Mouse (Mus musculus): ENCODE results near the gene Slc40a1. TPM values are rescaled to one million over a fixed set of nuclear protein-coding genes. Genes with fewer than 3 reads are reported as not detected.

Gene Slc40a1
- total RNA-seq, 2 experiments from 2014 or later: 19.8 to 31.5 TPM

GRCm38 (mm10) chr1:45886800-45887199, 39.5 kb downstream of the Slc40a1 start:
- DNase-seq (ENCODE audit: low spot score): no peak

DNA sequence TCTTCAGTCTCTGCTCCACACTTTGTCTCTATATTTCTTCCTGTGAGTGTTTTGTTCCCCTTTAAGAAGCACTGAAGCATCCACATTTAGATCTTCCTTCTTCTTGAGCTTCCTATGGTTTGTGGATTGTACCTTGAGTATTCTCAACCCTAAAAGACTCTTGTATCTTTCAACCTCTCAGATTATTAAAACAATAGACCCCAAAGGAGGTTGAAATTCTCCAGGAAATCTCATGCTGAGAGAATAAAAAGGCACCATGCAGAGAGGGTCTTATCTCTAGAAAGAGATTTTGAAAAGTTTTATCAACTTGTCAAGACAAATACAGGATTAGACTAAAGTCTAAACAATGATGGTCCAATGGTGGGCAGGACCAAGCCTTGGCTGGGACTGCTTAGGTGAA, 42.9 kb downstream of the Slc40a1 start:
- no peak for DNase-seq (ENCODE audit: low spot score)

DNA sequence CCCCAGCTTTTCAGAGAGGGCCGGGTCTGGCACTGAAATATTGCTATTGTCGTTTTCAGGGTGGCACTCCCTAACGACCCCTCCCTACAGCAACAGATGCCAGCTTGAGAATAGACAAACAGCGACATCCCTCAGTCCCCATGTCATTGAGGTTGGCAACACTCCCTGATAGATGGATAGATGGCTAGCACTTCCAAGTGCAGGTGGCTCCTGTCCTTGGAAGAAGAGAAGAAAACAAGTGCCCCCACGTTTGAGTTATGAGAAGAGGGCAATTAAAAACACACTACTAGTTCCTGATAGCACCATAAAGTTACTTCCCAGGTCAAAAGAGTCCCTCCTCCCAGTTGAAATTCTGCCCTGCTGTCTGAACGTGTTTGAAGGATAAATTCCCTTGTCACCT, 44.2 kb downstream of the Slc40a1 start:
- DNase-seq (ENCODE audit: low spot score): no peak

DNA sequence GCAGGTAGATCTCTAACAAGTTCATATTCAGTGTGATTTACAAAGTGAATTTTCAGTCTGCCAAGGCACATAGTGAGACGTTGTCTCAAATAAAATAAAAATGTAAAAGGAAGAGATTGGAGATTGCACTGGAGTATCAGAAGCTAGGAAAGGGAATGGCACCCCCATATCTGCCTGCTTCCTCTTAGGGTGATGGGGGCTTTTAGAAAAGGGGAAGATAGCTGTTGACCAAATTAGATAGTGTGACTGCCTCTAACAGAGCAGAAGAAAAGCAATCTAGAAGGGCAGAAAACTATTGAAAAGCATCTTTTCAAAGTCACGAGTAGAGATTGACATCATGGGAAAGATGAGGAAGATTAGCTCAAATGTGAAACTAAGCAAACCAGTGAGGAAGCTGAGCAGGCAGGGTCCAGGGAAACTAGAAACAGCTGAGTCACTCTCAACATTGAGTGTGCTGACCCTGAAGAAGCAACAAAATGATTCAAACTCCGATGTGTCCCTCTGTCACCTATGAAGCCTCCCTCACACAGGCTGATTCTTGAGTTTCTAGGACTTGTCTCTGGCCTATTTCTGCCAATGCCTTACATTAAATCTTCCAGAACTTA, 45.0 kb downstream of the Slc40a1 start:
- no peak for DNase-seq (ENCODE audit: low spot score)

- no peak for DNase-seq (ENCODE audit: low spot score)
Observed at GRCm38 (mm10) chr1:45877463-45877862, 48.9 kb downstream of the Slc40a1 start.

DNA sequence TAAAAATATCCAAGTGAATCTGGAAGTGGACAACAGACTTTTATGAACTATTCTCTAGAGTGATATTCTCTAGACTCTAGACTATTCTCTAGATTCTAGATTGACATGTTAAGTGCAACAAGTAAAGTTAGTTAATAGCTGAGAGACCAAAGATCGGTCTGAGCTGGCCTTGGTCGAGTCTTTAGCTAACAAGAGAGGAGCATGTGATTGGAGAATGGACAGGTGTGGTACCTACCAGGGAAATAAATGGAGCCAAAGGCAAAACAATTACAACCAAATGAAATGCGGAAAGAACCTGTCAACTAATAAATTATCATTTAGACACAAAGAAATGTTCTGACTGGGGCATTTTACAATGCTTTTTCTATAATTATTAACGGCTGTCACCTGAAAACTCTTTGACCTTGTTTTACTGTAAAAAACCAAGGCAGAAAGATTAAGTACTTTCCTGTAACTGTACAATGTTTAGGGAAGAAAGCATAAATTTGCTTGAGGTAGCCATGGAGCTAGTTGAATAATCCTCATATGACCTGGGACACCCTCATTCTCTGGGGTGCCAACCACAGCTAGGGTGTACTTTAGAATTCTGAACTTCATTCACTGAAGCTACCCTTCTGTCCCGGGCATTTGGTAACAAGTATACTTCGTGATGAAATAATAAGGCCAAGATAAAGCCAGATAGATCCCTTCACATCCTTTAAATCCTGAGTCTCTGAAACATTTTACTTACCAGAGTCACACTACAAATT, 49.7 kb downstream of the Slc40a1 start:
- no peak for DNase-seq (ENCODE audit: low spot score)

- no peak for DNase-seq (ENCODE audit: low spot score)
Observed at GRCm38 (mm10) chr1:45875640-45876039, 50.7 kb downstream of the Slc40a1 start.

DNA sequence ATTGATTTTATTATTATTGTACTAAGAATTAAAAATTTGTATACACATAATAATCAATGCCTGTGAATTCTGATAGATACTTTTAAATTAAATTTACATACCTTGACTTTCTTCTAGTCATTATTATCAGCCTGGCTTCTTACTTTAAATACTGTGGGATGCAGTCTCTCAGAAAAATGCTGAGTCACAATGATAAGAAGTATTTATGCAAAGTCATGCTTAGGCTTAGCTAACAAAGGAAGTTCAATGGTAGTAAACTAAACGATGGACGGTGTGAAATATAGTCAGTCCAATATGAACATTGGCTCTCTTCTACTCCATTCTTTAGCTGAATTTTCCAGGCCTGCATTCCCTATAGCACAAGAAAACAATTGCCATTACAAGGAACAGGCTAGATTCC, 53.1 kb downstream of the Slc40a1 start:
- DNase-seq (ENCODE audit: low spot score): no peak

GRCm38 (mm10) chr1:45868479-45869137, 57.7 kb downstream of the Slc40a1 start:
- DNase-seq (ENCODE audit: low spot score): no peak

DNA sequence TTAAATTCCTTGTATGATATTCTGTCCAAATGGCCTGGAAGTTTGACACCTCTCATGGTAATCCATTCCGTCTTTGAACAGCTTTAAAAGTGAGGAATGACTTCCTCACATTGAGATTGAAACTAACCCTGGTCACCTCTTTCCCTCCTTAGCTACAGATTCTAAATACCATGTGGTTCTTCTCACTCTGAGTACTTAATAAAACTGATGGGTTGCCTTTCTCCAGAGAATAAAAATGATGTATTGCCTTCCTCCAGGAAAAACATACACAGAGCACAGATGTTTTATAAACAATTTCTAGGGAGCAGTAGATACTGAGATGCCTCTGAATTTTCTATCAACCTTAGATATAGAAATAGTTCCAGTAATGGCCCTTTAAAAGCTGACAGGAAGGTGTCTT, 58.3 kb downstream of the Slc40a1 start:
- DNase-seq (ENCODE audit: low spot score): no peak

GRCm38 (mm10) chr1:45866288-45867018, 59.9 kb downstream of the Slc40a1 start:
- no peak for DNase-seq (ENCODE audit: low spot score)

GRCm38 (mm10) chr1:45865727-45866126, 60.6 kb downstream of the Slc40a1 start:
- DNase-seq (ENCODE audit: low spot score): no peak

- DNase-seq (ENCODE audit: low spot score): no peak
Observed at GRCm38 (mm10) chr1:45865316-45865715, 61.0 kb downstream of the Slc40a1 start.

DNA sequence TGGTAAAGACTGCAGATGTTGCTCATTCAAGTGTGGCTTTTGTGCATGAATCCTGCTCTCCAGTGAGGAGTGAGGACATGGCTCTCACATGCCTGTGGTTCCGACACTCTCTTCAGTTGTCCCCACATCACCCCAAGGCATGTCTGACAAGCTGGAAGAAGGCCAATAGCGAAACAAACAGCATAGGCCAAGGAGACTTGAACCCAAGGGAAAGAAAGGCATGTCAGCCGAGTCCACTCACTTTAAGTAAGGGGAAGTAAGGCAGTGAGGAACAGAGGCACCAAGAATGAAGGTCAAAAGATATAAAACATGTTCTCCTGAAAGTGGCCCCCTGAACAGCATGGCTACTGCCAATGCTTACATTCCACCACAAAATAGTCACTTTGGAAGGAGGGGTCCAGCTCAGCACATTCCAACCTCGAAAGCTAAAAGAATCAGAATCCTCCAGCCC, 61.7 kb downstream of the Slc40a1 start:
- DNase-seq (ENCODE audit: low spot score): no peak

DNA sequence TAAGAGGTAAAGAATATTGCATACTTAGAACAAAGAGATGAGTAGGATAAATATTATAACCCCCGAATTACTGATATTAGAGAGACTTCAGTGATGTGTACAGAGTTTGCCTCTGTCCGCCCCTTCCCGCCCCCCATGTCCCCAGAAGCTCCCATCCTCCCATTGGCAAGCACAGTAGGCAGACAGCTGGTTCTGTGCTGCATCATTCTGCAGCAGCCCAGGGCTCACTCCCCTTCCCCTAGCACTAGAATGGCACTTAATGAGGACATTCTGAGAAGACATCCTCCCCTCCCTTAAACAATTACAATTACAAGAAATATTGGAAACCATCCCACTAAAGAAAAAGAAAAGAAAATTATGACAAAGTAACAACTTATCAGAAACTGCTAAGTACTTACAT, 62.7 kb downstream of the Slc40a1 start:
- no peak for DNase-seq (ENCODE audit: low spot score)

- DNase-seq (ENCODE audit: low spot score): no peak
Observed at GRCm38 (mm10) chr1:45861162-45861561, 65.2 kb downstream of the Slc40a1 start.

DNA sequence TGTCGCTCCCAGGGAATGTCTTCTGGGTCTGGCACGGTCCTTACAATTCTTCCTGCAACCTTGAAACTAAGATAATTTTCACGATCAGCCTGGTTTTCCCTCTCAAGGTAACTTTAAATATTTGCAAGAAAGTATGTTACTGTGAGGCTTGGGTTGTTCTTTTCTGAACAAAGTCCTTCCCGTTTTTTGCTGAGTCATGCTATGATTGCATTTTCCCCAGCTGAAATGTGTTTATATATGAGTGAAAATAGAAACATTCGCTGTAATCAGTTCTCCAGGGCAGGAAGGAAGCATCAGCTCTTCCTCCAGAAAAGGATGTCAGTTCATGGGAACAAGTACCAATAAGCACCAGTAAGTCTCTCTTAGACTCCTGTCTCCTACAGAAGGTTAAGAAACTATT, 66.0 kb downstream of the Slc40a1 start:
- no peak for DNase-seq (ENCODE audit: low spot score)

Other genes with a start within 250 kb of the Slc40a1 start
- gene Wdr75, start 131.4 kb downstream of the Slc40a1 start, total RNA-seq (2021): 10 to 100 TPM; 16.4 to 19.8 TPM
- not detected for gene Gm5269, start 36.2 kb downstream of the Slc40a1 start, total RNA-seq (2021)
- gene Dnah7b, start 139.8 kb upstream of the Slc40a1 start, total RNA-seq (2021): under 1 TPM; 0.07 to 0.14 TPM